Mouse (Mus musculus) MEL (cell line): Measurements from ENCODE around the gene Gdf11. TPM values are rescaled to one million over a fixed set of nuclear protein-coding genes. Genes with fewer than 3 reads are reported as not detected.

Source experiments
- DNase-seq: peaks from one replicate; pipeline ENCODE4 v3.0.0; 2011; ENCODE audit warnings: low read depth, low spot score
- H3K27ac ChIP-seq: 2 replicates; pipeline ENCODE4 v1.5.1; 2012; ENCODE audit warnings: low read depth, mild to moderate bottlenecking, control low read depth, low read length, moderate library complexity; ENCODE audit not compliant: control insufficient read depth
- H3K27me3 ChIP-seq, 2 experiments: fragments of 150-350 bp in 1 of 2; sonication (generic) in 1 of 2; 2 replicates each; pipeline ENCODE4 v1.6.1; 2012; ENCODE audit warnings: low read length in 2 of 2, mild to moderate bottlenecking in 2 of 2, improper control_type of control experiment in 1 of 2, moderate library complexity in 1 of 2; ENCODE audit not compliant: insufficient read depth in 2 of 2, control insufficient read depth in 1 of 2
- H3K36me3 ChIP-seq, 2 experiments: 2 replicates each; pipeline ENCODE4 v1.6.1; 2012 to 2014; ENCODE audit warnings: low read length in 2 of 2, improper control_type of control experiment in 1 of 2, inconsistent platforms in 1 of 2, mild to moderate bottlenecking in 1 of 2; ENCODE audit not compliant: insufficient read depth in 2 of 2, control insufficient read depth in 1 of 2
- H3K4me1 ChIP-seq, 2 experiments: fragments of 150-350 bp in 1 of 2; sonication (generic) in 1 of 2; 2 replicates each; pipeline ENCODE4 v1.6.1; 2012; ENCODE audit warnings: low read length in 2 of 2, improper control_type of control experiment in 1 of 2, mild to moderate bottlenecking in 1 of 2; ENCODE audit not compliant: insufficient read depth in 2 of 2, control insufficient read depth in 1 of 2
- H3K4me3 ChIP-seq, 2 experiments: fragments of 150-350 bp in 1 of 2; sonication (generic) in 1 of 2; 2 replicates each; pipeline ENCODE4 v1.5.1; 2012; ENCODE audit warnings: low read depth in 2 of 2, low read length in 2 of 2, mild to moderate bottlenecking in 2 of 2, moderate library complexity in 2 of 2, control low read depth in 1 of 2, improper control_type of control experiment in 1 of 2; ENCODE audit not compliant: control insufficient read depth in 1 of 2, insufficient read depth in 1 of 2
- H3K79me2 ChIP-seq: 2 replicates; pipeline ENCODE4 v1.6.1; 2012; ENCODE audit warnings: mild to moderate bottlenecking, low read length, moderate library complexity; ENCODE audit not compliant: control insufficient read depth, poor library complexity, insufficient read depth
- H3K9ac ChIP-seq: 2 replicates; pipeline ENCODE4 v1.6.1; 2012; ENCODE audit warnings: low read depth, mild to moderate bottlenecking, control low read depth, low read length, moderate library complexity; ENCODE audit not compliant: control insufficient read depth, poor library complexity, severe bottlenecking
- H3K9me3 ChIP-seq: fragments of 150-350 bp; sonication (generic); replicated peaks from 2 replicates; pipeline ENCODE4 v1.6.1; 2012; ENCODE audit warnings: mild to moderate bottlenecking, low read length, improper control_type of control experiment, moderate library complexity; ENCODE audit not compliant: insufficient read depth
- CHD1 ChIP-seq: IDR thresholded peaks from 2 replicates; pipeline ENCODE4 v1.6.1; 2012; ENCODE audit warnings: low read depth, mild to moderate bottlenecking, inconsistent platforms, low read length, improper control_type of control experiment
- JUND ChIP-seq: IDR thresholded peaks from 2 replicates; pipeline ENCODE4 v1.6.1; 2011; ENCODE audit warnings: low read depth, mild to moderate bottlenecking, improper control_type of control experiment, low read length
- KAT2A ChIP-seq: conservative IDR thresholded peaks from 2 replicates; pipeline ENCODE4 v1.6.1; 2012; ENCODE audit warnings: low read depth, low read length, improper control_type of control experiment, inconsistent platforms
- MAZ ChIP-seq: IDR thresholded peaks from 2 replicates; pipeline ENCODE4 v1.6.1; 2012; ENCODE audit warnings: low read depth, mild to moderate bottlenecking, inconsistent platforms, low read length, improper control_type of control experiment
- TAL1 ChIP-seq: IDR thresholded peaks from 2 replicates; pipeline ENCODE4 v1.6.1; 2012; ENCODE audit warnings: mild to moderate bottlenecking, inconsistent platforms, low read length, moderate library complexity, mixed read lengths
- TCF12 ChIP-seq: IDR thresholded peaks from 2 replicates; pipeline ENCODE4 v1.6.1; 2014; ENCODE audit warnings: low read depth, mild to moderate bottlenecking, inconsistent platforms, low read length, improper control_type of control experiment, moderate library complexity
- USF1 ChIP-seq: IDR thresholded peaks from 2 replicates; pipeline ENCODE4 v1.6.1; 2014; ENCODE audit warnings: low read depth, mild to moderate bottlenecking, inconsistent platforms, low read length, improper control_type of control experiment, moderate library complexity
- ZMIZ1 ChIP-seq: IDR thresholded peaks from 2 replicates; pipeline ENCODE4 v1.6.1; 2012; ENCODE audit warnings: low read depth, mild to moderate bottlenecking, inconsistent platforms, low read length, improper control_type of control experiment, moderate library complexity
- ZNF384 ChIP-seq: IDR thresholded peaks from 2 replicates; pipeline ENCODE4 v1.6.1; 2012; ENCODE audit warnings: low read depth, mild to moderate bottlenecking, inconsistent platforms, low read length, improper control_type of control experiment
- polyA plus RNA-seq, 2 experiments: library from polyadenylated mRNA; stranded (reverse) in 1 of 2; unstranded in 1 of 2; fragments of >175 nt in 1 of 2; fragments of >200 nt in 1 of 2; gene quantifications; 2 replicates each; pipeline versions ENCODE4 v1.2.1 to v1.2.4; 2012; ENCODE audit warnings: low replicate concordance in 2 of 2, low read depth in 1 of 2; ENCODE audit not compliant: insufficient read length in 2 of 2, insufficient read depth in 1 of 2, missing spikeins in 1 of 2
- total RNA-seq: library from RNA; depleted of rRNA; stranded (reverse); fragments of 300-350 nt; gene quantifications from 2 replicates; pipeline ENCODE4 v1.2.3, GENCODE M21; 2012

The Gdf11 gene
- total and polyA plus RNA-seq, 3 experiments, result 2.3 to 2.8 TPM; not detected in 1

DNA sequence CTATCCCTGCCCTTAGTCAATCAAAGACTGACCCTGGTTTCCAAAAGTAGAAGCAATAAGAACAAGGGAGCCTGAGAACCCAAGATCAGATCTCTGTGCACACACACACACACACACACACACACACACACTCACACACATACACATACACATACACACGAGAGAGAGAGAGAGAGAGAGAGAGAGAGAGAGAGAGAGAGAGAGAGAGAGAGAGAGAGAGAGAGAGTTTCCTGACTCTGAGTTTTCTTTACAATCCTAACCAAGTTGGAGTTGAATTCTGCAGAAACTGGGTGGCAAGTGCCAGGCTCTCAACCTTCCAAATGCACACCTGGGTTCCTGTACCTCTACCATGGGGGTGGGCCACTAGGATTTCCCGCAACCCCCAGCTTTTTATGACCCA is 1.7 kb downstream of the Gdf11 start:
- Histone ChIP-seq H3K9me3 (no peaks in the 10 kb centered on the region), H3K9ac (no peak overlapping the region), H3K4me3 (no peak overlapping the region), H3K27me3 (no peaks in the 10 kb centered on the region)
- no peak for TF ChIP-seq TCF12
- peak; percentile 65; the same call in 1 of the 2 replicates for TF ChIP-seq JUND
- TF ChIP-seq, all 39 proteins: peak for 1
- Histone ChIP-seq H3K36me3 (peaks cover 0 to 5% of the 10 kb centered on the region in 2 experiments; a peak in 3 of 4 replicates), H3K27ac (no peak overlapping the region), H3K4me1 (peaks cover 0 to 11% of the 10 kb centered on the region in 2 experiments; a peak in 3 of 4 replicates), H3K79me2 (peaks cover 3% of the 10 kb centered on the region; the same call in 1 of the 2 replicates)
- DNase-seq, result no peak

DNA sequence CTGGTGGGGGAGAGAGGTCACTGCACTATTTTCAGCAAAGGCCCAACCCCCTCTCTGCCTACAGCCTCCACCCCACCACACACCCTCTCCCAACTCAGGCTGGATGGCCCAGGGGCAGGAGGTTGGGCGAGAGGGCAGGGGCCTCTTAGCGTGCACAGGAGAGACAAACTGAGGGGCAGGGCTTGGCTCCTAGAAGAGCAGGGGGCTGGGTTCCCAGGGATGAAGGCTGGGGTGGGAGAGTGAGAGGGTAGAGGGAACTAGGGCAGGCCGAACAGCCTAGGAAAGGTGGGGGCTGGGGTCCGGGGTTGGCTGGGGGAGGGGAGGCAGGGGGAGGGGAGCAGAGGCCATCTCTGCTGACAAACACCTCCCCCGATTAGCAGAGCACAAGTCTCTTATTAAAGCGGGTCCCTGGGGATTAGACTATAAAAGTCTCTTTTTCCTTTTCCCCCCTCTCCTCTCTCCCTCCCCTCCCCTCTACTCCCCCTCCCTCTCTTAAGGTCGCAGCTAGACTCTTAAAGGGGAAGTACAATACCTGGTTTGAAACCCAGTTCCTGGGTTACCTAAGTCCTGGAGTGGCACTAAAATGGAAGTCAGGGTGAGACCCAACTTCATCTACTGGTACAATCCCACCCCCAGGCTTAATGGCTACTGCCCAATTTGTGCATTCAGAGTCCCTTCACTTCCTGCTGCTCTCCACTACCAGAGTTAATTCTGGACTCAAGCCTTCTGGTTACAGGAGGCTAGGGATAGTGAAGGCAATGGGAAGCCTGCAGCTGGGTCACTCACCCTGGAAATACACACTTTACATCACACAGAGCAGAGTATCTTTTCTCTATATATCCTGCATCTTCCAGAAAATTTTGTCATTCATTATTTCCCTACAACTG is 2.3 kb downstream of the Gdf11 start:
- Histone ChIP-seq H3K9me3 (no peaks in the 10 kb centered on the region), H3K36me3 (peaks cover 0 to 5% of the 10 kb centered on the region in 2 experiments; a peak in 3 of 4 replicates), H3K4me3 (no peak overlapping the region), H3K9ac (no peak overlapping the region), H3K4me1 (peaks cover 0 to 11% of the 10 kb centered on the region in 2 experiments; a peak in 3 of 4 replicates), H3K27ac (no peak overlapping the region), H3K27me3 (no peaks in the 10 kb centered on the region), H3K79me2 (peaks cover 3% of the 10 kb centered on the region; the same call in 1 of the 2 replicates)
- TF ChIP-seq MAZ (0 out of 2 replicates have a peak, but pooled peaks have one; percentile 17), TAL1 (no peak), USF1 (no peak)
- no peak for DNase-seq

DNA sequence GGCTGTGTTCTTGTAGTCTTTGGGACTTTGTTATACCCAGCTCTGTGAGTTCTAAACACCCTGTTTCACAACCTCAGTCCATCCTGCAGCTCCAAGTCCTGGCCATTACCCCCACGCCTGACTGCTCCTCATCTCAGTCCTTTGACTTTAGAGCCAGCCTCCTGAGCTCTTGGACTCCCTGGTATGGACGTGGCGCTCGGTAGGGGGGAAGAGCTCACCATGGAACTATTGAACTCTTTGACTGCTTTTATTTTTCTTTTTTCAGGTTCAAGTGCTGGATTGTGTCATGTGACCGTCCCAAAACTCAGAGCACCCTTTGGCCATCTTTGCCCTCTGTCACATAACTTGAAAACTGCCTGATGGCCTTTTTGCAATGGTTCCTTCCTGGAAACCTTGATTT is 9.5 kb downstream of the Gdf11 start:
- TF ChIP-seq USF1 (0 out of 2 replicates have a peak, but pooled peaks have one; percentile 32), CHD1 (no peak)
- TF ChIP-seq, all 39 proteins: peak for 1
- DNase-seq, result no peak
- peaks cover 0 to 3% of the 10 kb centered on the region in 2 experiments; a peak in 3 of 4 replicates for H3K36me3 ChIP-seq

DNA sequence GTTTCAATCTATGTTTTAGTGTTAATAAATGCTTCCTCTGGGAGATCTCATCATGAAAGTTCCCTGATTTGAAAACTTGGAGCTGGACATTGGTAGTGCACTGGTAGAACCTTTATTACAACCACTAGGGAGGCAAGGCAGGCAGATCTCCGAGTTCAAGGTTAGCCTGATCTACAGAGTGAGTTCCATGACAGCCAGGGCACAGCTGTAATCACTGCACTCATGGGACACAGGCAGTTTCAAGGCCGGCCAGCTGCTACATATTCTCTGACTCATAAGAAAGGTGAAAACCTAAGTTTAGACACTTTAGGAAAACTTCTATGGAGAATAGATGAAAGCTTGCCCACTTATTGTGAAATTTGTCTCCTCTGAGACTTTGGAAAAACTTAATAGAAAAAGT is 12.7 kb downstream of the Gdf11 start:
- Histone ChIP-seq H3K9me3 (no peaks in the 10 kb centered on the region), H3K27ac (no peak overlapping the region), H3K4me3 (no peak overlapping the region), H3K9ac (no peak overlapping the region), H3K27me3 (no peaks in the 10 kb centered on the region), H3K79me2 (no peaks in the 10 kb centered on the region), H3K4me1 (no peaks in the 10 kb centered on the region), H3K36me3 (peaks cover 0 to 14% of the 10 kb centered on the region in 2 experiments; a peak in 3 of 4 replicates)
- TF ChIP-seq JUND (no peak), ZNF384 (no peak), ZMIZ1 (no peak), MAZ (no peak), KAT2A (no peak)
- DNase-seq, result no peak

More for the DNA sequence above, 9.5 kb downstream of the Gdf11 start:
- H3K4me1 ChIP-seq, result no peaks in the 10 kb centered on the region
- no peak overlapping the region for H3K9ac ChIP-seq
- H3K27me3 ChIP-seq, result no peaks in the 10 kb centered on the region
- no peak overlapping the region for H3K27ac ChIP-seq
- H3K4me3 ChIP-seq, result no peak overlapping the region
- no peaks in the 10 kb centered on the region for H3K79me2 ChIP-seq
- no peaks in the 10 kb centered on the region for H3K9me3 ChIP-seq
